Mouse (Mus musculus) bone marrow, adult 2 months (tissue): ENCODE measurements around the gene H2-Q6.
"Not testable (repeated sequence)": the region's sequence is repeated elsewhere in the genome, so short reads cannot be mapped to it uniquely, and the experiment has no call there.

Experiments used
- CTCF ChIP-seq: fragments of 200-500 bp; IDR thresholded peaks from 2 replicates; pipeline ENCODE4 v1.5.1; 2011; ENCODE audit warnings: low read length, control low read depth; ENCODE audit not compliant: control insufficient read depth, insufficient read depth
- POLR2A ChIP-seq: fragments of 200-500 bp; IDR thresholded peaks from 2 replicates; pipeline ENCODE4 v1.6.1; 2011; ENCODE audit warnings: low read depth, mild to moderate bottlenecking, control low read depth, low read length, borderline replicate concordance; ENCODE audit not compliant: control insufficient read depth

GRCm38 (mm10) chr17:35413057-35413456 is 11.6 kb upstream of the H2-Q6 start:
- not testable (repeated sequence) for TF ChIP-seq CTCF, POLR2A
